Mouse (Mus musculus) c-Kit-positive CD71-negative TER-119-negative erythroid progenitor cells, embryonic 14.5 days (primary cell): ENCODE results near the gene Cybb.
"Not testable (repeated sequence)": the region's sequence is repeated elsewhere in the genome, so short reads cannot be mapped to it uniquely, and the experiment has no call there.

Source experiments
- DNase-seq: peaks from one replicate; pipeline ENCODE4 v3.0.0-alpha.2; 2013; ENCODE audit warnings: low read depth

Cybb gene

DNA sequence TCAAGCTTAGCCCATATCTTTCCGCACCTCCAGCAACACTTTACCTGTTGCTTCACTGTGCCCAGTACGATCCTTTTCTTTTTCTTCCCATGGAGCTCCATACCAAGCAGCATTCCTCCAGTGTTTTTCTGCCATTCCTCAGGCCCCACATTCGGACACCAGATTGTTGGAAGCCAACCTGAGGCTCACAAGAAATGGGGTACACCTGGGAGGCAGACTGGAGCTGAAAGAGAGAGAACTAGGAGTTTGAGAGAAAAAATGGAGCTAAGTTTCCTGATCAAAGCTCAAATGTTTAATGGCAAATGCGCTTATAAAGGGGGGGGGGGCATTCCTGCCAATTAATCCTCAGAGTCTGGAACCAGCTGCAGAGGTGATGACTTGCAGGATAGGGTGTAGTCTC, at the start of gene Cybb:
Gene Cybb (minus strand): TSS at position 101 of the 400 bp plus-strand sequence.
- DNase-seq, result no peak

DNA sequence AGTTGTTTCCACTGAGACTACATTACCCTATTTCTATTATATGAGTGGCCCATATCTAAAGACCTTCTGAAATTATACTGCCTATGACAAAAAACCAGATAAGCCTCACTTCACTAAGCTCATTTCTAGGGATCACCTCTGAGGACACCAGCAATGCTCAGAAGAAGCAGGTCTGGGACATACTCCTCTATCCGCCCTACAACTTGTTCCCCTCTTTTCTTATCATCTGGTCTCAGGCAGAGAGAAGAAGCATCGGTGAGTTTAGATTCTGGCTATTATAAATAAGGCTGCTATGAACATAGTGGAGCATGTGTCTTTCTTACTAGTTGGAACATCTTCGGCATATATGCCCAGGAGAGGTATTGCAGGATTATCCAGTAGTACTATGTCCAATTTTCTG, 49.3 kb upstream of the Cybb start:
- DNase-seq, result no peak

DNA sequence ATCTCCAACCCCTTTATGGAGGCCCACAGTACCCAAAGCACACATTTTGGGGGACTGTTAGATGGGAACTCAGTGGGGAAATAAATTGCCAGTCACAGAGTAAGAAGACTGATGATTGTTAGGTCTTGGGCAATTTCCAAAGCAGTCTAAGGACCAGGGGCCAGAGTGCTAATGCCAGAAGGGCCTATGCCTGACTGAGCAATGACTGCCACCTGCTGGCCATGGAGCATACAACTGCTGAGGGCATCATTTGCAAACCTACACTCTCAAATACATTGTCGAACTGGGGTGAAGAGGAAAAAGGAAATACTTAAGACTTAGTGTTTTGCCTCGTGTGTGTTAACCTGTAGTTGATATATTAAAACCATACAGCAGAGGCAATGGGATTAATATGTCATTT, 32.4 kb upstream of the Cybb start:
- peak; percentile 23 for DNase-seq

DNA sequence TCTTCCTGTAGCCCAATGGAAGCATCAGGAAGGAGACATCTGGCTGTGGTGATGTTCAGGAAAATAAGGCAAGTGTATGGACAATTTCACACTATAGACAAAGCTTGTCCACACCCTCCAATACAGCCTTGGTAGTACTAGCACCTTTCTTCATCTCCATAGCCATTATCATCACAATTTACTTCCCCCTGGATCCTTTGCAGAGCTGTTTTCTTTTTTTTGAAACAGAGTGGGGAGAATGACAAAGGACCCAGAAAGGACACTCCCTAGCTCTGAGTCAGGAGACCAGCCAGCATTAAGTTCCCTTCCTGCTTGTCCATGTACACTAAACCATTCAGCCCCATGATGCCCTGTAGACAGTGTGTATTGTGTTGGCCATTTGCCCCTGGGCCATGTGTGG, 30.0 kb upstream of the Cybb start:
- not testable (repeated sequence) for DNase-seq

DNA sequence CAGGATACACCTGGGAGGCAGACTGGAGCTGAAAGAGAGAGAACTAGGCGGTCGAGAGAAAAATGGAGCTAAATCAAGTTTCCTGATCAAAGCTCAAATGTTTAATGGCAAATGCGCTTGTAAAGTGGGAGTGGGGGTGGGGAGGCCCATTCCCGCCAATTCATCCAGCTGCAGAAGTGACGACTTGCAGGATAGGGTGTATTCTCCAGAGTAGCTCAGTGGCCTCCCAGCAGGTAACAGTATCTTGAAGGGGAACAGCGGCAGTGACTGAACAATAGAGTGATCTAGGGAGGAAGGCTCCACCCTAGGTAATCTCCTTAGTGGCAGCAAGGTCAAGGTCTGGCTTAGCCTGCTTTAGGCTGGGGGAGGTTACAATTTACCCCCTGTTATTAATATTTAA, 12.5 kb downstream of the Cybb start:
- DNase-seq, result not testable (repeated sequence)

DNA sequence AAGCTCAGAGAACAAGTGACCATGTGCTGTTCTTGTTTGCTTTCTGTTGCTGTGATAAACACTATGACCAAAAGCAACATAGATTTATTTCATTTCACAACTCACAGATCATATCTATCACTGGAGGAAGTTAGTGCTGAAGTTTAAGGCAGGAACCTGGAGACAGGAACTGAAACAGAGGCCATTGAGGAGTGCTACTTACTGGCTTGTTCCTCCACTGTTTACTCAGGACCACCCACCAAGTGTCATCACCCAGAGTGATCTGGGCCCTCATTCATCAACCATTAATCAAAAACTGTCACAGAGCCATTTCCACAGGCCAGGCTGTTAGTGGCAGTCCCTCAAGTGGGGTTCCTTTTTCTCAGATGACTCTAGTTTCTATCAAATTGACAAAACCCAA, 13.1 kb downstream of the Cybb start:
- no peak for DNase-seq

DNA sequence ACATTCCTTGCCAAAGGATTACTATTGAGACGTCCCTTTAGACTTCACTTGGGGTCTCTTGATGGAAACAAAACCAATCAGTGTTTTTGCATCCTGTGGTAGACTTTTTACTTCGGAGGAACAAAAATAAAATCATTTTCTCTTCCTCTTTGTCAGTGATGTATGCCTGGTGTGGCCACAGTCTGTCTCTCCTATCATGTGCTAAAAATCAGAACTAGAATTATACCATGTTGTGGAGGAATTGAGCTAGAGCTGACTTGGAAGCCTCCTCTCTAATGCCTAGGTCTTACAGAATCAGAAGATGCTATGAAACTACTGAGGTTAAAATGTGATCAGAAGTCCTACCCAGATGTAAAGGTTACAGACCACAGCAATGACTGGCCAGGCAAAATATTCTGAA, 13.8 kb downstream of the Cybb start:
- no peak for DNase-seq

DNA sequence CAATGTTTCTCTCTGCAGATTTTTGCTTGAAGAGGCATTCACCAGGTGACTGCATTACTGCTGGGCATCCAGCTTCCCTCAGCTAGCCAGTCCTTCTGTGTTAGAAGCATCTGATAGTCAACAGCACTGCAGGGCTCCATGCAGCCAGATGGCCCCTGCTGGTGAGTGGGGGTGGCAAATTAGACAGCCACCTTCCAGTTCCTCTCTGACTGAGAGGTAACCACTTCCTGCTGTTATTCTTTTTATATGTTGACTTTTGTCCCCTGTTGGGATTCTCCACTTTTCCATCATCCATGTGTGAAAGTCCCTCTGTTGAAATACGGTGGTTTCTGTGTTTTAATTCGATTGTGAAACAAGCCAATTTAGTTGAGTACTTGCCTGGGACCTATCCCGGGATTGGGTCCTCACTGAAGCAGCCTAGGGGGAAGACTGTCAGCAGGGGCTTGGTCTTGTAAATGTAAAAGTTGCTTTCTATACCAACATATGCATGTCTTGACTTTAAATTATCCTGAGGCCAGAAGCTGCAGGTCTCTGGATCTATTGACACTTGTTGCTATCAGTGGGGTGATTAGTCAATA, 16.7 kb downstream of the Cybb start:
- no peak for DNase-seq

DNA sequence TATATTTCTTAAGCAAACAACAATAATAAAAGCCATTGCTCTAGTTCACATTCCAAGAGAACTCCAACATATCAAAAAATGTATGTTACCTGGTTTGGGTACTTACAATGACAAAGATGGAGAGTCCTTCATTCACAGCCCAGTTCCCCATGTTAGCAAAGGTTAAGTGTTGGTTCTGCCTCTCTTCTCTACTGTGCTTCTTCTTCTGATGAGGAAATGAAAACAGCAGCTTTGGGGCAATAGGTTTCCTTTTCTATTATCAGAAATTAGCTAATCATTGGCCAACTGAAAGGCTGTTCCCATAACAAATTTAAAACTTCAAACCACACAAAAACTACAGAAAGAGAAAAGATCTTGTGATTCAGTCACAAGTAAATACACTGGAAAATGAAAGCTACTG, 18.5 kb downstream of the Cybb start:
- DNase-seq, result no peak

DNA sequence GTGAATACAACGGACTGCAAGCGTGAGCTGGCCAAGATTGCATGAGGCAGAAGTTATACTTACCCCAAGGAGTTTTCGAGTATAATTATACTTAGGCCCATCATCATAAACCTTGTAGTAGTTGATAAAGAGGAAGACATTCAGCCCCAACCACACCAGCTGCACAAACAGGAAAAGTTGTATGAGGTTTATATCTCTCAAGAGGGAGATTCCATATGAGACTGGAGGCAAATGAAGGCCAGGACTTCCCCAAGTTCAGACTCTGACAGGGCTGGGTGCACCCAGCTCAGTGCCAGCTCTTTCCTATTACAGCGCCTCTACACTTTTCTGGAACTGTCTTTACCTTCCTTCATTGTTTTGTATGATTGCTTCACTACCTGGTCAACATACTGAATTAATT, 20.6 kb downstream of the Cybb start:
- no peak for DNase-seq

DNA sequence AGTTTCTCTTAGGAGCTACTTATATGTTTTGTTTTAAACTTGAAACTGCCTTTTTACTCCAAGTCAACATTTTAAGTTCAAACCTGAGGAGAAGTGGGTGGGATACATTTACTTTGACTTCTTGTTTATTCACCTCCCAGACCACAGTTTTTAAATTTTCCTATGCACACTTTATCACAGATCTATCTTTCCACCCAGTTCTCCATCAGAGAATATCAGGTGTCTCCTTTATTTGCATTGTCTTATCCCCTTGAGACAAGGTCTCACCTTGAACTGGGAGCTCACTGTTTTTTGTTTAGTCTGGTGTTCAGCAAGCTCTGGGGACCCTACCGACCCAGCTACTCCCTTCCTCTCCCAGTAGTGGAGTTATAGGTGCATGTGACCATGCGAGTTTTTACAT, 21.7 kb downstream of the Cybb start:
- no peak for DNase-seq

DNA sequence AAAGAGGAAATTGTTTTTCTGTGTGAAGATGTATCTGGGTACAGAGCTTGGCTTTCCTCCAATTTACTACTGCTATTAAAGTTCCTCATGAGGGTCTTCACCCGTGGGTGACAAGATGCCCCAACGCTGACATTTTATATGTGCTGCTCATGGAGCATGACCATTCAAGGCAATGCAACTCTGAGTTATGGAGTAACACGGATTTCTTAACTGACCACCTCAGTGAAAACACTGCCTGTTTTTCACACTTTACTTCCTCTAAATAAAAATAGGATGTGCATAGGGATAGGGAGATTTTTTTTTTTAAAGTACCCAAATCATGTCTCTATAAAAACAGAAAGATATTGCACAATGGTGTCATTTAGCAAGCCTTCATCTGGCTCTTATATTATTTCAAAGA, 24.9 kb downstream of the Cybb start:
- no peak for DNase-seq

DNA sequence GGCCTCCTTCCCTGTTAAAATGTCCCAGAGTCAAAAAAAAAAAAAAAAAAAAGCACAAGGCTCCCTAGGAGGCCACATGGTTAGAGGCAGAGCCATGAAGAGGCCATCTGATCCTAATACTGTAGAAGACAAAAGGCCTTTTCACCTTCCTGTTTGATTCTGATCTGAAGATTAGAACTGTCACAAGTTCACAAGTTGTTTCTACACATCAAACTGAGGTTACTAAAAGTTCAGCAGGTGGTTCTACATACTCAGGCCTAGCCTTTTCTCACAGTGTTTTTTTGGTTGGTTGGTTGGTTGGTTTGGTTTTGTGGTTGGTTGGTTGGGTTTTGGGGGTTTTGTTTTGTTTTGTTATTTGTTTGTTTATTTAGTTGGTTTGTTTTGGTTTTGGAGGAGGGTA, 26.2 kb downstream of the Cybb start:
- DNase-seq, result no peak

DNA sequence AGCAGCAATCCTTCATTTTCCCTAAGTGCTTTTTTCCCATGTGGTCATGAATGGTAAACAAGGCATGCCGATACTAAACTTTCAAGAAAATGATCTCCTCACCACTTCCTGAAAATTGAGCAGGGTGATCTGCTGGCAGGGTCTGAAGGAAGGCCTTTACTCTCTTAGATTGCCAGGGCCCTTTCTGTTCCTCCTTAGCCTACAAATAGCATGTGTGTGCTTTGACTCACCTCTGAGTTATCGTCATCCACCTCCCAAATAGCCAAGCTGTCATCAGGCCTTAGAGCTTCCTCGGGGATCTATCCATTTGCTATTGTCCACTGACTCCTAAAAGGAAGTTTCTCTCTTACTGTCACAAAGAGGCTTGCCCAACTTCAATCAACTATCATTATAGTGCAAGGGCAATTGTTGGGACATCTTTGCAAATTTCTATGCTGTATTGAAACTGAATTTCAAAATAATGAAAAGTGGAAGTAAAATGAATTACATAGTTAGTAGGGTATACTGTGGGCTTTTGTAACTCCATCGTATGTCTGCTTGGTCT, 27.1 kb downstream of the Cybb start:
- no peak for DNase-seq

DNA sequence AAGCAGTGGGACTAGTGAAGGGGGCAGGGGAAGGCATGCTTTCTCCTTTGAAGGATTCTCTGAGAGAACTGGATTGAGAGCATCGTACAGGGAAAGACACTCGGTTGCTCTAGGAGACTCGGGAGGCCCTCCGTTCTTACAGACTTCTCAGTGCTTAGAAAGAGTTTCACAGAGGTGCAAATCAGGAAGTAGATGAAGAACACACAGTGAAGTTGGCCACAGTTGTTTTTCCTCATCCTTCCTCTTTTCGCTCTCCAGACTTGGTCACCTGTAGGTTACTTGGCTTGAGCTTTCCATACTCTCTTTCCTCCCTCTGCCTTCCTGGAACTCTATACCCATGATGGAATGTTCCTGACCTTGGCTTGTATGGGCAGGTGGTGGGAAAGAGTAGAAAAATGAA, 35.2 kb downstream of the Cybb start:
- no peak for DNase-seq

DNA sequence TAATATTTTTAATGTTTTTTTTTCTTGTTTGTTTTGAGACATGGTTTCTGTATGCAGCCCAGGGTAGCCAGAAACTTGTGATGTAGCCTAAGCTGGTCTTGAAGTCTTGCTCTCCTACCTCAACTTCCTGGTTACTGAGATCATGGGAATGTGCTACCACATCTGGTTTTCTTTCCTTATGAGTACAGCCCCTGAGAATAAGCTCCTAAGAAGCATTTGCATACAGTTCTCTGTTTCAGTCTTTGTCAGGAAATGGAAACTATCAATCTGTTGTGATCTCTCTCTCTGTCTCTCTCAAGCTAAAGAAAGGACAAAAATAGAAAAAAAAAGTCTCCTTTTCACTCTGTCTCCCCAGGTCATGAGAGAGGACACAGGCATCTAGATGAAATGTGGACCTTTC, 40.3 kb downstream of the Cybb start:
- no peak for DNase-seq

DNA sequence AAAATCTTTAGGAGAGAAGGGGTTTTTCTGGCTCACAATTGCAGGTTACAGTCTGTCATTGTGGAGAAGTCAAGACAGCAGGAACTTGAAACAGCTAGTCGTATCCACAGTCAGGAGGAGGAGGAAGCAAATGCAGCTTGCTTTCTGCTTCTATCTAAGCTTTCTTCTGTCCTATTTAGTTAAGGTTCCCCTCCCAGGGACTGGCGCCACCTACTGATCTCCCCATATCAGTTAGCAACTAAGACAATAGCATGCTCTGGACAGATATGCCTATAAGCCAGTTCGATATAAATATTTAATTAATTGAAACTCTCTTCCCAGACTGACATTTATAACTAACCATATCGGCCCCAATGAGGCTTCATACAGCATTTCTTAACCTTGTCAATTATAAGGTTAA, 46.5 kb downstream of the Cybb start:
- DNase-seq, result no peak

DNA sequence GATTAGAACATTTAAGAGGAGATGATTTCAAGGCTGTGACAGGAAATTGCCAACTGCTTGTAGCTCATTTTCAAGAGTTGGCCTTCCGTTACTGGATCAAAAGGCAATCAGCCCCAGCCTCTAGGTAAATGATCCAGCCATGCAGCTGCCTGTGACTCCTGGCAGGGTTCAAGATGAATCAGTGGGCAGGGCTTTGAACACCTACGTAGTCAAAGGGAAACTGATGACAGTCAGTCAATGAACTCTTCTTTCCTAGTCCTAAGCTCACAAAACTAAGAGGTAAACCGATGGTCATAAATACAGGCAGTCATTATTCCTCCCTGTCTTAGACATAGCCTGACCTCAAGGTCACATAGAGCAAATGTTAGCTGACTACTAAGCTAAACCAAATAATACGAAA, 47.0 kb downstream of the Cybb start:
- DNase-seq, result no peak

DNA sequence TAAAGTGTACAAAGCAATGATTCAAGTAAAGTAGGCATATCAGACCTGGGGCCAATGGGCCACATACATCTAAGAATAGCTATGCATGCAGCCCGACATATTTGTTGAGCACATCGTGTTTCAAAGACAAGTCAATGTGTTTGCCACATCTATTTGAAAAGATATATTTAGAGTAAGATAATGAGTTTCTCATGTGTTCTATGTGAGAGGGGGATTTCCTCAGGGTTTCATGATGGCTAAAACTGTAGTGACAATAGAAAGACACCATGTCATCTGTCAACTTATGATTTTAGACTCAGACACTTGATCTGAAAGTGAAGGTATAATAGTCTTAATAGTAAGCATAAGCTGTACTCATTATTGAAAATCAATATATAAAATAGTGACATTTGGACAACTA, 48.3 kb downstream of the Cybb start:
- no peak for DNase-seq

DNA sequence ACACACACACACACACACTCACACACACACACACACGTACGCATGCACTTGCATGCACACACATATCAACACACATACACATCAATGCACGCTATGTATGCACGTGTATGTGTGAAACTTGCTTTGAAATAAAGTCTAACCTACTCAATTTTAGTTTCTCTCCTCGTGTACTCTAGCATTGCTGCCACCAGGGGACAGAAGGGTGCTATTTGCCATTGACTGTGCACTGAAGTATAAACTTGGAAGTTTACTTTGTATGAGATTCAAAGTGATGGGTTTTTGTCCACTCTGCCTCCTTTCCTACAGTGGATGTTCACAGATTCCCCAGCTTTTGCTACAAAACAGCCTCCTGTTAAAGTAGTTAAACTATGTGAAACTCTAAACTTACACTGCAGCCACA, 73.7 kb downstream of the Cybb start:
- no peak for DNase-seq
